Mouse (Mus musculus): ENCODE measurements around the gene Iqcf1.
"Not testable (repeated sequence)": the region's sequence is repeated elsewhere in the genome, so short reads cannot be mapped to it uniquely, and the experiment has no call there.

Gene Iqcf1

GRCm38 (mm10) chr9:106483606-106484005, 16.2 kb upstream of the Iqcf1 start:
- no peak for DNase-seq

- no peak for DNase-seq
Measured at GRCm38 (mm10) chr9:106485076-106485475, 14.7 kb upstream of the Iqcf1 start.

- DNase-seq: not testable (repeated sequence)
Measured at GRCm38 (mm10) chr9:106487602-106488001, 12.2 kb upstream of the Iqcf1 start.

GRCm38 (mm10) chr9:106501846-106502245, 2.1 kb downstream of the Iqcf1 start:
- DNase-seq: no peak

- no peak for DNase-seq
Measured at GRCm38 (mm10) chr9:106504246-106504645, 4.5 kb downstream of the Iqcf1 start.

- DNase-seq: no peak
Measured at GRCm38 (mm10) chr9:106509356-106509755, 9.6 kb downstream of the Iqcf1 start.

- DNase-seq: no peak
Measured at GRCm38 (mm10) chr9:106512729-106513450, 13.1 kb downstream of the Iqcf1 start.

GRCm38 (mm10) chr9:106513566-106513965, 13.8 kb downstream of the Iqcf1 start:
- DNase-seq: no peak

GRCm38 (mm10) chr9:106514273-106514672, 14.5 kb downstream of the Iqcf1 start, which contains the start of gene Iqcf5:
Iqcf5 (plus strand) TSS chr9:106514573.
- DNase-seq: no peak

GRCm38 (mm10) chr9:106519433-106519832, 19.7 kb downstream of the Iqcf1 start:
- DNase-seq: no peak

GRCm38 (mm10) chr9:106519909-106520308, 20.1 kb downstream of the Iqcf1 start:
- DNase-seq: no peak

GRCm38 (mm10) chr9:106531833-106532232, 32.1 kb downstream of the Iqcf1 start:
- DNase-seq: peak in 1 of 2 experiments; percentile 4

GRCm38 (mm10) chr9:106534296-106534695, 34.5 kb downstream of the Iqcf1 start:
- DNase-seq: no peak

- no peak for DNase-seq
Measured at GRCm38 (mm10) chr9:106534975-106535374, 35.2 kb downstream of the Iqcf1 start.
